Mouse (Mus musculus): ENCODE data around the gene Col6a1.

DNA sequence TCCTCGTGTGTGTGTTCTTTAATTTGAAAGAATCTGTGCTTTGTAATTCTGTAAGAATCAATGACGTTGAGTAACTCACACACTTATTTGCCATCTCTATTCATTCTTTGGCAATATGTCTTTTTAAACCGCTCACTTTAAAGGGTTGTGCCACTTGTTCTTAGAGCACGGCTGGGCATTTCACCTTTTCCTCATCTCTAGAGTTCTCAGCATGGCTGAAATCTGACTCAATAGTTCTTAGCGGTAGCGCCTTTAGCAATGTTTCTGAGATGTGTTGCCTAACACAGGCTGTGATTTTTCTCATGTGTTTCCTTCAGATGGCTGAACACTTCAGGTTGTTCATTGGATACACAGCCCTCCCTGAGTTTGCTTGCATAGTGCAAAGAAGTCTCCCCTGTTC lies 51.4 kb downstream of the Col6a1 start:
- TF ChIP-seq HCFC1 (IDR thresholded peaks at IDR 0.05; ENCODE audit: borderline replicate concordance, insufficient read depth, low read length) (no peak), CHD2 (IDR thresholded peaks at IDR 0.05; ENCODE audit: low read depth, low read length) (no peak), ZNF384 (IDR thresholded peaks at IDR 0.05; ENCODE audit: low read depth, low read length) (no peak), ZC3H11A (IDR thresholded peaks at IDR 0.05; ENCODE audit: borderline replicate concordance, low read depth, low read length) (no peak), MAFK (IDR thresholded peaks at IDR 0.05; ENCODE audit: insufficient read depth, low read depth, low read length) (no peak)
